Mouse (Mus musculus) gastrocnemius, postnatal 10 days (tissue): ENCODE measurements around the gene Rela. TPM values are rescaled to one million over a fixed set of nuclear protein-coding genes. Genes with fewer than 3 reads are reported as not detected.

ENCODE experiments used
- microRNA-seq, 2 experiments: library from miRNA; unstranded; fragments of <30 nt; microRNA quantifications; one replicate each; pipeline ENCODE4 v1.2.0; 2021
- total RNA-seq, 2 experiments: library from RNA; stranded (reverse); gene quantifications; 2 replicates each; pipeline ENCODE4 v1.2.3; 2021

The Rela gene
- total RNA-seq, 2 experiments from 2014 or later, result 20.0 to 28.8 TPM

Small RNA genes lying within 50 kb of the gene (microRNA-seq; reads per million reads assigned to microRNA genes)
- 0 reads per million in 2 experiments for gene Mir6987

Other genes starting within 250 kb of the Rela start
- gene Sart1, start 248.8 kb upstream of the Rela start, total RNA-seq, result 10 to 100 TPM; 39.8 to 45.4 TPM
- under 1 TPM in 1 of 2 experiments, not detected in 1; 0.23 TPM for gene Tsga10ip, start 235.0 kb upstream of the Rela start, total RNA-seq
- 100 to 1,000 TPM; 513 to 561 TPM for gene Drap1, start 212.5 kb upstream of the Rela start, total RNA-seq
- gene AI837181, start 212.3 kb upstream of the Rela start, total RNA-seq, result 10 to 100 TPM; 47.8 to 50.5 TPM
- gene Fosl1, start 189.9 kb upstream of the Rela start, total RNA-seq, result not detected
- 1 to 10 TPM; 8.2 to 9.1 TPM for gene Ccdc85b, start 179.6 kb upstream of the Rela start, total RNA-seq
- 10 to 100 TPM; 53.2 to 54.6 TPM for gene Fibp, start 176.9 kb upstream of the Rela start, total RNA-seq
- under 1 TPM in 1 of 2 experiments, not detected in 1; 0.50 TPM for gene Ctsw, start 169.0 kb upstream of the Rela start, total RNA-seq
- gene Efemp2, start 163.5 kb upstream of the Rela start, total RNA-seq, result 10 to 100 TPM; 29.9 to 42.9 TPM
- 10 to 100 TPM; 24.7 to 29.9 TPM for gene Mus81, start 149.1 kb upstream of the Rela start, total RNA-seq
- 100 to 1,000 TPM; 305 to 378 TPM for gene Cfl1, start 147.0 kb upstream of the Rela start, total RNA-seq
- gene 1700020D05Rik, start 133.7 kb upstream of the Rela start, total RNA-seq, result 1 to 10 TPM in 1 of 2 experiments, under 1 TPM in 1; 0.47 to 1.4 TPM
- 1 to 10 TPM; 5.1 to 7.2 TPM for gene Snx32, start 126.9 kb upstream of the Rela start, total RNA-seq
- not detected for gene Ovol1, start 76.8 kb upstream of the Rela start, total RNA-seq
- gene Ap5b1, start 69.5 kb upstream of the Rela start, total RNA-seq, result 1 to 10 TPM; 1.6 to 2.7 TPM
- gene Rnaseh2c, start 35.6 kb upstream of the Rela start, total RNA-seq, result 10 to 100 TPM; 44.9 to 50.4 TPM
- gene Kat5, start 27.2 kb upstream of the Rela start, total RNA-seq, result 10 to 100 TPM; 31.6 to 39.9 TPM
- gene Sipa1, start 26.2 kb downstream of the Rela start, total RNA-seq, result 10 to 100 TPM; 25.5 to 36.6 TPM
- 10 to 100 TPM; 19.3 to 25.0 TPM for gene Map3k11, start 51.3 kb downstream of the Rela start, total RNA-seq
- gene Pcnx3, start 51.4 kb downstream of the Rela start, total RNA-seq, result 10 to 100 TPM; 19.5 to 32.5 TPM
- gene Kcnk7, start 66.9 kb downstream of the Rela start, total RNA-seq, result not detected
- gene Ehbp1l1, start 88.8 kb downstream of the Rela start, total RNA-seq, result 100 to 1,000 TPM; 280 to 285 TPM
- gene Fam89b, start 92.2 kb downstream of the Rela start, total RNA-seq, result 10 to 100 TPM; 43.1 to 44.9 TPM
- gene Ltbp3, start 103.4 kb downstream of the Rela start, total RNA-seq, result 100 to 1,000 TPM in 1 of 2 experiments, 10 to 100 TPM in 1; 88.0 to 113 TPM
- gene Scyl1, start 133.9 kb downstream of the Rela start, total RNA-seq, result 10 to 100 TPM; 56.0 to 59.6 TPM
- 10 to 100 TPM in 1 of 2 experiments, 1 to 10 TPM in 1; 7.4 to 10.3 TPM for gene Frmd8, start 237.8 kb downstream of the Rela start, total RNA-seq
- gene Slc25a45, start 240.3 kb downstream of the Rela start, total RNA-seq, result 1 to 10 TPM; 2.6 to 3.5 TPM